Mouse (Mus musculus): ENCODE data around the gene Ror1.

GRCm38 (mm10) chr4:100170161-100170650 lies 74.6 kb downstream of the Ror1 start:
- no peak for TF ChIP-seq POLR2A (IDR thresholded peaks at IDR 0.05; ENCODE audit: control insufficient read depth, low read depth, low read length)
- TF ChIP-seq CTCF (IDR thresholded peaks at IDR 0.05; ENCODE audit: control insufficient read depth, insufficient read depth, insufficient replicate concordance, low read depth, low read length), result no peak
